Mouse (Mus musculus): Measurements from ENCODE around the gene Zfp488. TPM values are rescaled to one million over a fixed set of nuclear protein-coding genes. Genes with fewer than 3 reads are reported as not detected.

The Zfp488 gene
- polyA plus RNA-seq, 1 experiment from 2014 or later: 0.09 TPM

DNA sequence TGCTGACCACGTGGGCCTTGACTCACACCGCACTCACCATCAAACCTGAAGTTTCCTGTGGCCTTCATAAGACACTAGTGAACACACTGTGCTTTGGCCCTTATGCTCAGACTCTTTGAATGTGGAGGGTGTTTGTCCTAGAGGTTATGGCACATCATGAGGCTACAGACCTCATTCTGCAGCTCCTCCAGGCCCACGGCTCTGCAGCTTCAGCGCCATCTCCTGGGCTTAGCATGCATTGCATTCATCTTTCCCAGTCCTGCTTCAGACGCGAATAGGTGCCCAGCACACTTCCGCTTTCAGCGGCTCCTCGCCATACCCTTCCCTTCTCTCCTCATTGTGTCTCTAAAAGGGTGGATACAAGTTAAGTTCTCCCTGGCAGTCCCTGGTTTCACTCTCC is 39.4 kb downstream of the Zfp488 start:
- WGBS: 25% methylated on average over 9 of the region's 9 CpGs
- H3K4me3 ChIP-seq: peak overlapping the region; percentile 33
- H3K9me3 ChIP-seq (replicated peaks): no peaks in the 10 kb centered on the region
- no peaks in the 10 kb centered on the region for H3K36me3 ChIP-seq
- peak; percentile 82 for DNase-seq (ENCODE audit: low spot score)
- H3K27me3 ChIP-seq (ENCODE audit: low read depth, poor library complexity, severe bottlenecking): no peaks in the 10 kb centered on the region
- H3K4me1 ChIP-seq: 0 out of 2 replicates have a peak, but pooled peaks cover 6% of the 10 kb centered on the region
- H3K27ac ChIP-seq (replicated peaks): no peak overlapping the region; the same call in 1 of the 2 replicates

DNA sequence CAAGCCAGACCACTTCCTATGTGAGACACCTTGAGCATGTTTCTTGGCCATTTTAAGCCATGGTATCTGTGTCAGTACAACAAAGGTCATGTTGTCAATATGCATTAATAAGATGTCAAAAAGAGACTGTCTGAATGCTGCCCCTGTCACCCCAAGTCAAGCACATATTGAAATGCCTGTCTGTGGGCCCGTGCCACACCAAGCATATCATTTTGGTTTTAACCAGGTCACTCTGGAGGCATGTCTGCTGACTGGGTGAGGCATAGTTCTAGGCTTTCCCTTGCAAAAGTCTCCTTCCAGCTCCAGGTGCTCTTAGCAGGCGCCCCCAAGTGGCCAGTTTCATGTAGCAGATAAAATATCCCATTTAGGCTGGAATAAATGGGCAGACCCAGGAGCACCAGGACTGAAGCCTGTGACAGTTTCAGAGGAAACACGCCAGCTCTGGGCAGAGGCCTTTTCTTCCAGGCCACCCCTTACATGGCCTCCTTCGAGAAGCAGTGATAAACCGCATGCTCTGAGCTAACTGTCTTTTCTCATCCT is 44.7 kb downstream of the Zfp488 start:
- peaks cover 16% of the 10 kb centered on the region for H3K27me3 ChIP-seq (ENCODE audit: low read depth, poor library complexity, severe bottlenecking)
- 0 out of 2 replicates have a peak, but pooled peaks cover 2% of the 10 kb centered on the region for H3K4me1 ChIP-seq
- H3K9me3 ChIP-seq (replicated peaks): no peaks in the 10 kb centered on the region
- 43% methylated on average over 5 of the region's 5 CpGs for WGBS
- no peak overlapping the region for H3K4me3 ChIP-seq
- no peak overlapping the region for H3K27ac ChIP-seq (replicated peaks)
- H3K36me3 ChIP-seq: no peaks in the 10 kb centered on the region
- DNase-seq (ENCODE audit: low spot score): peak; percentile 56

DNA sequence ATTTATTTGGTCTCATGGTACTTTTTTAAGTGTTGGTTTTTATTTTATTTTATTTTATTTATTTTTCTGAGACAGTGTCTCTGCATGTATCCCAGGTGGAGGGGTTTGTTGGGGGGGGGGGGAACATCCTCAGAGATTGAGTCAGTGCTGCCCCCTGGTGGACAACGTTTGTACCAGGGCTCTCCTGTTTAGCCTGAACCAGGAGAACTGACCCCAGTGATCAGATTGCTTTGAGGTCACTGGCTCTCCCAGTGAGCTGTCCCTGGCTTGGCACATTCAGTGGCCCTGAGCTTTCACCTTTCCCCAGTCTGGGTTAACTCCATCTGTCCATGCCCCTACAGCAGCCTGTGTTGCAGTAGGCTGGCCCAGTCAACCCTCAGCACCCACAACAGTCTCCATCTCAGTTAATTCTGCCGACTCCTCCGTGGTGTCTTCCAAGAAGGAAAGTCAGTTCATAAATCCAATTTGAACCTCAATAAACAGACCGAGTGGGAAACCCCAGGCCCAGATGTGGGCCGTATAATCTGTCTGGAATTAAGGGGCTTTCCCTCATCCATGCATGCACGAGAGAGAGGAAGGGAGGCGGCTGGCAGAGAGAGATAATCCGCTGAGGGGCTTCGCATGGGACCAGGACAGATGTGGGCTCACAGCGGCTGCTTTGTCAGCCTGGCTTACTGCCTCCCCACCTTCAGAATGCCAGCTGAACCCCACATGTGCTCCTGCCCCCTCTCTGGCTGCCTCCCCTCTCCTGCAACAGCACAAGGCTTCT is 45.4 kb downstream of the Zfp488 start:
- H3K36me3 ChIP-seq: no peaks in the 10 kb centered on the region
- no peak overlapping the region for H3K4me3 ChIP-seq
- H3K27me3 ChIP-seq (ENCODE audit: low read depth, poor library complexity, severe bottlenecking): peaks cover 16% of the 10 kb centered on the region
- WGBS: 68% methylated on average over 10 of the region's 10 CpGs
- H3K9me3 ChIP-seq (replicated peaks): no peaks in the 10 kb centered on the region
- H3K27ac ChIP-seq (replicated peaks): no peak overlapping the region
- H3K4me1 ChIP-seq: 0 out of 2 replicates have a peak, but pooled peaks cover 2% of the 10 kb centered on the region
- peak; percentile 50 for DNase-seq (ENCODE audit: low spot score)

DNA sequence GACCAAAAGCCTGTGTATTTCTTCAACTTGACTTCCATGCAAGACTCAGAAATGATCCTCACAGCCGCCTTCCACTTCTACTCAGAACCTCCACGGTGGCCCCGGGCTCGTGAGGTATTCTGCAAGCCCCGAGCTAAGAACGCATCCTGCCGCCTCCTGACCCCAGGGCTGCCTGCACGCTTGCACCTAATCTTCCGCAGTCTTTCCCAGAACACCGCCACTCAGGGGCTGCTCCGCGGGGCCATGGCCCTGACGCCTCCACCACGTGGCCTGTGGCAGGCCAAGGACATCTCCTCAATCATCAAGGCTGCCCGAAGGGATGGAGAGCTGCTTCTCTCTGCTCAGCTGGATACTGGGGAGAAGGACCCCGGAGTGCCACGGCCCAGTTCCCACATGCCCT is 46.7 kb downstream of the Zfp488 start:
- no peaks in the 10 kb centered on the region for H3K9me3 ChIP-seq (replicated peaks)

GRCm38 (mm10) chr14:33923168-33924070 is 55.1 kb downstream of the Zfp488 start, which contains the start of gene Gdf10:
Gdf10 (plus strand) TSS chr14:33923587.
- peaks cover 87% of the 10 kb centered on the region for H3K27me3 ChIP-seq (ENCODE audit: low read depth, poor library complexity, severe bottlenecking)
- WGBS: under 1% methylated on average over 85 of the region's 85 CpGs

More for the DNA sequence above, 46.7 kb downstream of the Zfp488 start:
- Histone ChIP-seq H3K27ac (replicated peaks) (no peak overlapping the region), H3K4me1 (0 out of 2 replicates have a peak, but pooled peaks cover 2% of the 10 kb centered on the region), H3K4me3 (no peak overlapping the region), H3K27me3 (ENCODE audit: low read depth, poor library complexity, severe bottlenecking) (peaks cover 22% of the 10 kb centered on the region), H3K36me3 (no peaks in the 10 kb centered on the region)
- no peak for DNase-seq (ENCODE audit: low spot score)
- WGBS: 57% methylated on average over 17 of the region's 17 CpGs

DNA sequence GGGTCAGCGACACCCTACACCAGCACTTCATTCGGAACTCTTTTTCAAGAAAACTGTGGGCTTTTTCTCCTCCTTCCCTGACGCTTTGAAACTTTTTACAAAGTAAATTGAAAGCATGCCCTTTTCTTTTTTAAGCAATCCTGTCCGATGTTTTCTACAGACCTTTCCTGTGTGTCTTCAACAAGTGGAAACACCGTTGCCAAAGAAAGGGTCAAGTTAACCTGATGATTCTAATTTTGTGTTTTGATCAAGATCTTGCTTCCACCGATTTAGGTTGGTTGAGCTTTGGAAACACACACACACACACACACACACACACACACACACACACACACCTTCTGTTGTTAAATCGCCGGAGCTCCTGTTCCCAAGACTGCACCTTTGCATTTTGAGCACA is 55.8 kb downstream of the Zfp488 start:
- Histone ChIP-seq H3K27ac (replicated peaks) (no peak overlapping the region), H3K4me3 (peak overlapping the region; percentile 64), H3K9me3 (replicated peaks) (no peaks in the 10 kb centered on the region), H3K27me3 (ENCODE audit: low read depth, poor library complexity, severe bottlenecking) (peaks cover 92% of the 10 kb centered on the region), H3K4me1 (peaks cover 48% of the 10 kb centered on the region), H3K36me3 (no peaks in the 10 kb centered on the region)
- no peak for DNase-seq (ENCODE audit: low spot score)
- 5% methylated on average over 8 of the region's 8 CpGs for WGBS

More at GRCm38 (mm10) chr14:33923168-33924070, 55.1 kb downstream of the Zfp488 start, which contains the start of gene Gdf10:
- peaks cover 47% of the 10 kb centered on the region for H3K4me1 ChIP-seq
- no peaks in the 10 kb centered on the region for H3K9me3 ChIP-seq (replicated peaks)
- peak within 1 kb of the TSS; percentile 74 for H3K27ac ChIP-seq (replicated peaks)
- DNase-seq (ENCODE audit: low spot score): peak; percentile 60
- H3K36me3 ChIP-seq: no peaks in the 10 kb centered on the region
- H3K4me3 ChIP-seq: peak within 1 kb of the TSS; percentile 64

GRCm38 (mm10) chr14:33920727-33921559 is 57.6 kb downstream of the Zfp488 start:
- peaks cover 48% of the 10 kb centered on the region for H3K4me1 ChIP-seq

More at GRCm38 (mm10) chr14:33920727-33921559, 57.6 kb downstream of the Zfp488 start:
- peaks cover 82% of the 10 kb centered on the region for H3K27me3 ChIP-seq (ENCODE audit: low read depth, poor library complexity, severe bottlenecking)
- H3K27ac ChIP-seq (replicated peaks): no peak overlapping the region
- no peaks in the 10 kb centered on the region for H3K9me3 ChIP-seq (replicated peaks)
- H3K36me3 ChIP-seq: no peaks in the 10 kb centered on the region
- WGBS: 11% methylated on average over 14 of the region's 14 CpGs
- H3K4me3 ChIP-seq: no peak overlapping the region; the same call in 1 of the 2 replicates
- DNase-seq (ENCODE audit: low spot score): peak; percentile 33

Other genes starting within 250 kb of the Zfp488 start
- 1.5 and 1.8 TPM in 2 replicates for gene Gdf10, start 55.2 kb downstream of the Zfp488 start, polyA plus RNA-seq (2016; fragmentation: Nextera tagmentation; extraction: Ambion mirVana)
- not detected in 2 replicates for gene Gdf2, start 37.7 kb downstream of the Zfp488 start, polyA plus RNA-seq (2016; fragmentation: Nextera tagmentation; extraction: Ambion mirVana)
- gene Rbp3, start 24.8 kb downstream of the Zfp488 start, polyA plus RNA-seq (2016; fragmentation: Nextera tagmentation; extraction: Ambion mirVana): 0.07 TPM in 2 replicates
- gene Gm30083, start 36.4 kb upstream of the Zfp488 start, polyA plus RNA-seq (2016; fragmentation: Nextera tagmentation; extraction: Ambion mirVana): not detected in 2 replicates
- not detected in 2 replicates for gene Gm5460, start 38.0 kb upstream of the Zfp488 start, polyA plus RNA-seq (2016; fragmentation: Nextera tagmentation; extraction: Ambion mirVana)
- gene Antxrl, start 73.9 kb upstream of the Zfp488 start, polyA plus RNA-seq (2016; fragmentation: Nextera tagmentation; extraction: Ambion mirVana): not detected in 2 replicates
- gene Anxa8, start 107.2 kb upstream of the Zfp488 start, polyA plus RNA-seq (2016; fragmentation: Nextera tagmentation; extraction: Ambion mirVana): 0.47 and 0.91 TPM in 2 replicates
- not detected in 2 replicates for gene A630023A22Rik, start 124.0 kb upstream of the Zfp488 start, polyA plus RNA-seq (2016; fragmentation: Nextera tagmentation; extraction: Ambion mirVana)
- gene Npy4r, start 173.7 kb upstream of the Zfp488 start, polyA plus RNA-seq (2016; fragmentation: Nextera tagmentation; extraction: Ambion mirVana): 0.04 TPM in 1 of 2 replicates, not detected in the other
- 0.35 and 1.9 TPM in 2 replicates for gene Gprin2, start 222.9 kb upstream of the Zfp488 start, polyA plus RNA-seq (2016; fragmentation: Nextera tagmentation; extraction: Ambion mirVana)
- 0.11 and 0.37 TPM in 2 replicates for gene Syt15, start 240.8 kb upstream of the Zfp488 start, polyA plus RNA-seq (2016; fragmentation: Nextera tagmentation; extraction: Ambion mirVana)